Mouse (Mus musculus): Measurements from ENCODE around the gene Umodl1. TPM values are rescaled to one million over a fixed set of nuclear protein-coding genes. Genes with fewer than 3 reads are reported as not detected.

Umodl1 gene
- total and polyA plus RNA-seq, 3 experiments, result not detected

GRCm38 (mm10) chr17:31029407-31029806, 75.0 kb downstream of the Umodl1 start:
- Histone ChIP-seq H3K9me3 (replicated peaks; ENCODE audit: insufficient read depth, low read length) (no peaks in the 10 kb centered on the region), H3K27ac (ENCODE audit: control insufficient read depth, low read depth, low read length) (no peak overlapping the region), H3K4me3 (ENCODE audit: control insufficient read depth in 1 of 2, insufficient read depth in 1 of 2, low read depth in 2 of 2, low read length in 2 of 2) (no peak overlapping the region), H3K79me2 (ENCODE audit: control insufficient read depth, insufficient read depth, low read length, poor library complexity) (no peaks in the 10 kb centered on the region), H3K9ac (ENCODE audit: control insufficient read depth, low read depth, low read length, poor library complexity, severe bottlenecking) (no peak overlapping the region), H3K36me3 (ENCODE audit: control insufficient read depth in 1 of 2, insufficient read depth in 2 of 2, low read length in 2 of 2) (peaks cover 0 to 12% of the 10 kb centered on the region in 2 experiments; a peak in 2 of 4 replicates), H3K4me1 (ENCODE audit: control insufficient read depth in 1 of 2, insufficient read depth in 2 of 2, low read length in 2 of 2) (peaks cover 6 to 10% of the 10 kb centered on the region in 2 experiments; a peak in 3 of 4 replicates), H3K27me3 (ENCODE audit: control insufficient read depth in 1 of 2, insufficient read depth in 2 of 2, low read length in 2 of 2) (no peaks in the 10 kb centered on the region)
- DNase-seq (ENCODE audit: low read depth, low spot score), result no peak
- TF ChIP-seq E2F4 (IDR thresholded peaks at IDR 0.05; ENCODE audit: borderline replicate concordance, low read depth, low read length), result no peak
- TF ChIP-seq TAL1 (IDR thresholded peaks at IDR 0.05; ENCODE audit: low read length), result no peak
- TF ChIP-seq SIN3A (IDR thresholded peaks at IDR 0.05; ENCODE audit: low read length), result no peak
- no peak for TF ChIP-seq POLR2AphosphoS5 (IDR thresholded peaks at IDR 0.05; ENCODE audit: borderline replicate concordance, low read depth, low read length)
- no peak for TF ChIP-seq CHD2 (IDR thresholded peaks at IDR 0.05; ENCODE audit: low read length)
- no peak for TF ChIP-seq GABPA (IDR thresholded peaks at IDR 0.05; ENCODE audit: low read depth, low read length)
- TF ChIP-seq JUND (IDR thresholded peaks at IDR 0.05; ENCODE audit: low read depth, low read length), result no peak
- no peak for TF ChIP-seq USF1 (IDR thresholded peaks at IDR 0.05; ENCODE audit: low read depth, low read length)
- TF ChIP-seq UBTF (IDR thresholded peaks at IDR 0.05; ENCODE audit: borderline replicate concordance, insufficient read depth, low read depth, low read length), result no peak
- TF ChIP-seq MAFK (IDR thresholded peaks at IDR 0.05; ENCODE audit: borderline replicate concordance, low read depth, low read length), result no peak
- TF ChIP-seq MYC (IDR thresholded peaks at IDR 0.05; ENCODE audit: low read depth, low read length), result no peak

DNA sequence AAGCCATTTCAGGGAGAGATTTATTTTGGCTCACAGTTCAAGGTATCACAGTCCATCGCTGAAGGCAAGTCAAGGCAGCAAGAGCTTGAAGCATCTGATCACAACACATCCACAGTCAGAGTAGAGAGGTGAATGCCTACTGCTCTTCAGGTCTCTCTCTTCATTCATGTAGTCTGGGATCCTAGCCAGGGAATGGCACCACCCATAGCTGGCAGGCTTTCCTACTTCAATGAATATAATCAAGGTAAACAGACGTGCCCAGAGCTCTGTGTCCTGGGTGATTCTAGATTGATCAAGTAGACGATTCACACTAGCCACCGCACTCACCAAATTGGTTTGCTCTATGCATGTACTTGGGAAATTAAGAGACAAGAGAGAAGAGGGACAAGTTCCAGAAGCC, 77.9 kb downstream of the Umodl1 start:
- Histone ChIP-seq H3K9me3 (replicated peaks; ENCODE audit: insufficient read depth, low read length) (no peaks in the 10 kb centered on the region), H3K27me3 (ENCODE audit: control insufficient read depth in 1 of 2, insufficient read depth in 2 of 2, low read length in 2 of 2) (no peaks in the 10 kb centered on the region), H3K9ac (ENCODE audit: control insufficient read depth, low read depth, low read length, poor library complexity, severe bottlenecking) (no peak overlapping the region), H3K4me1 (ENCODE audit: control insufficient read depth in 1 of 2, insufficient read depth in 2 of 2, low read length in 2 of 2) (peaks cover 7 to 20% of the 10 kb centered on the region in 2 experiments; a peak in 3 of 4 replicates), H3K4me3 (ENCODE audit: control insufficient read depth in 1 of 2, insufficient read depth in 1 of 2, low read depth in 2 of 2, low read length in 2 of 2) (no peak overlapping the region), H3K79me2 (ENCODE audit: control insufficient read depth, insufficient read depth, low read length, poor library complexity) (no peaks in the 10 kb centered on the region), H3K27ac (ENCODE audit: control insufficient read depth, low read depth, low read length) (no peak overlapping the region), H3K36me3 (ENCODE audit: control insufficient read depth in 1 of 2, insufficient read depth in 2 of 2, low read length in 2 of 2) (peaks cover 0 to 18% of the 10 kb centered on the region in 2 experiments; a peak in 2 of 4 replicates)
- TF ChIP-seq NRF1 (IDR thresholded peaks at IDR 0.05; ENCODE audit: insufficient read depth, low read depth, low read length, poor library complexity, severe bottlenecking) (no peak), TAL1 (IDR thresholded peaks at IDR 0.05; ENCODE audit: low read length) (no peak), ELF1 (IDR thresholded peaks at IDR 0.05; ENCODE audit: low read depth, low read length) (no peak), TBP (IDR thresholded peaks at IDR 0.05; ENCODE audit: low read depth, low read length) (no peak), MYC (IDR thresholded peaks at IDR 0.05; ENCODE audit: low read depth, low read length) (no peak), POLR2A (IDR thresholded peaks at IDR 0.05; ENCODE audit: control insufficient read depth in 1 of 2, insufficient read depth in 1 of 2, low read depth in 1 of 2, low read length in 2 of 2, poor library complexity in 1 of 2) (no peak), ZMIZ1 (IDR thresholded peaks at IDR 0.05; ENCODE audit: low read depth, low read length) (no peak), GATA1 (IDR thresholded peaks at IDR 0.05; ENCODE audit: low read depth, low read length) (no peak), MXI1 (IDR thresholded peaks at IDR 0.05; ENCODE audit: low read depth, low read length) (no peak), JUND (IDR thresholded peaks at IDR 0.05; ENCODE audit: low read depth, low read length) (no peak), RAD21 (IDR thresholded peaks at IDR 0.05; ENCODE audit: low read depth, low read length) (no peak)
- no peak for DNase-seq (ENCODE audit: low read depth, low spot score)

All from MEL (cell line).